Mouse (Mus musculus) monocyte, adult 5-6 weeks (primary cell): ENCODE data around the gene H2al1f. TPM values are rescaled to one million over a fixed set of nuclear protein-coding genes. Genes with fewer than 3 reads are reported as not detected.

Experiments used
- ATAC-seq: fragments of 153-309, 156-312 bp; replicated peaks from 2 replicates; pipeline ENCODE4 v1.8.0; 2017; ENCODE audit warnings: mild to moderate bottlenecking; ENCODE audit not compliant: low TSS enrichment, insufficient number of reproducible peaks, severe bottlenecking, poor library complexity, low FRiP score
- total RNA-seq: library from RNA; stranded (forward); fragments of 200-1000, 200-491, 200-594 nt; gene quantifications from 3 replicates; pipeline ENCODE4 v1.2.3, GENCODE M21; 2017

Gene H2al1f
- total RNA-seq, 1 experiment from 2014 or later, result not detected

GRCm38 (mm10) chrX:11361261-11361660, 46.3 kb downstream of the H2al1f start:
- ATAC-seq, result no peak

- ATAC-seq, result no peak
These were observed 48.9 kb downstream of the H2al1f start for GRCm38 (mm10) chrX:11363890-11364289.

Other genes with a start within 250 kb of the H2al1f start
- not detected in 3 replicates for gene H2al1a, start 15.9 kb upstream of the H2al1f start, total RNA-seq
- not detected in 3 replicates for gene H2al1b, start 12.7 kb upstream of the H2al1f start, total RNA-seq
- gene H2al1c, start 9.5 kb upstream of the H2al1f start, total RNA-seq, result not detected in 3 replicates
- gene H2al1d, start 6.3 kb upstream of the H2al1f start, total RNA-seq, result not detected in 3 replicates
- not detected in 3 replicates for gene H2al1e, start 3.2 kb upstream of the H2al1f start, total RNA-seq
- gene H2al1g, start 3.1 kb downstream of the H2al1f start, total RNA-seq, result not detected in 3 replicates
- gene H2al1h, start 6.3 kb downstream of the H2al1f start, total RNA-seq, result not detected in 3 replicates
- not detected in 3 replicates for gene H2al1i, start 9.5 kb downstream of the H2al1f start, total RNA-seq
- not detected in 3 replicates for gene H2al1j, start 12.7 kb downstream of the H2al1f start, total RNA-seq